Mouse (Mus musculus) hindbrain, postnatal 0 days (tissue): ENCODE data around the gene Arhgef11. TPM values are rescaled to one million over a fixed set of nuclear protein-coding genes. Genes with fewer than 3 reads are reported as not detected.

Experiments
- ATAC-seq: fragments of 200-750 bp; cut with Nextera tagmentation; 2 replicates; pipeline ENCODE4 v1.8.0; 2017; ENCODE audit warnings: mild to moderate bottlenecking, moderate TSS enrichment, moderate library complexity
- DNase-seq: peaks from one replicate; pipeline ENCODE4 v3.0.0-alpha.2; 2015; ENCODE audit warnings: low spot score
- H3K27ac ChIP-seq: fragments of 300-500 bp; sonication (generic); 2 replicates; pipeline ENCODE4 v1.5.1; 2014; ENCODE audit warnings: mild to moderate bottlenecking
- H3K27me3 ChIP-seq: fragments of 300-500 bp; sonication (generic); 2 replicates; pipeline ENCODE4 v1.6.1; 2014; ENCODE audit warnings: low read length, mixed read lengths; ENCODE audit not compliant: insufficient read depth
- H3K36me3 ChIP-seq: fragments of 300-500 bp; sonication (generic); 2 replicates; pipeline ENCODE4 v1.6.1; 2014; ENCODE audit warnings: low read length, mixed read lengths; ENCODE audit not compliant: insufficient read depth
- H3K4me1 ChIP-seq: fragments of 300-500 bp; sonication (generic); 2 replicates; pipeline ENCODE4 v1.6.1; 2014; ENCODE audit warnings: antibody characterized with exemption, low read length, mixed read lengths; ENCODE audit not compliant: insufficient read depth
- H3K4me2 ChIP-seq: fragments of 300-500 bp; sonication (generic); 2 replicates; pipeline ENCODE4 v1.6.1; 2014; ENCODE audit warnings: low read depth, mild to moderate bottlenecking, low read length, moderate library complexity, mixed read lengths
- H3K4me3 ChIP-seq: fragments of 300-500 bp; sonication (generic); 2 replicates; pipeline ENCODE4 v1.5.1; 2014; ENCODE audit warnings: low read length
- H3K9ac ChIP-seq: fragments of 300-500 bp; sonication (generic); replicated peaks from 2 replicates; pipeline ENCODE4 v1.6.1; 2014; ENCODE audit warnings: mild to moderate bottlenecking, low read length, moderate library complexity, mixed read lengths
- H3K9me3 ChIP-seq: fragments of 300-500 bp; sonication (generic); 2 replicates; pipeline ENCODE4 v1.6.1; 2016; ENCODE audit warnings: low read length, mixed read lengths
- CTCF ChIP-seq: IDR thresholded peaks from 2 replicates; pipeline ENCODE4 v1.5.1; 2016; ENCODE audit warnings: antibody characterized with exemption, control low read depth, low read depth
- WGBS: fragments of 180-500 bp; shearing (Covaris S2); extraction: QIAGEN DNeasy Blood & Tissue Kit; methylation state at CpG from one replicate; pipeline ENCODE4 v1.1.7; 2014; 5-methylcytosine and 5-hydroxymethylcytosine counted together
- polyA plus RNA-seq: library from polyadenylated mRNA; unstranded; fragments of >200 nt; fragmentation: Nextera tagmentation; extraction: Ambion mirVana; gene quantifications from 2 replicates; pipeline ENCODE4 v1.2.1, GENCODE M21; 2015
- total RNA-seq: library from RNA; depleted of rRNA; stranded (reverse); fragments of >200 nt; gene quantifications from 2 replicates; pipeline ENCODE4 v1.2.3, GENCODE M21; 2014

Arhgef11 gene
- total and polyA plus RNA-seq, 2 experiments from 2014 or later: 17.4 to 75.5 TPM

DNA sequence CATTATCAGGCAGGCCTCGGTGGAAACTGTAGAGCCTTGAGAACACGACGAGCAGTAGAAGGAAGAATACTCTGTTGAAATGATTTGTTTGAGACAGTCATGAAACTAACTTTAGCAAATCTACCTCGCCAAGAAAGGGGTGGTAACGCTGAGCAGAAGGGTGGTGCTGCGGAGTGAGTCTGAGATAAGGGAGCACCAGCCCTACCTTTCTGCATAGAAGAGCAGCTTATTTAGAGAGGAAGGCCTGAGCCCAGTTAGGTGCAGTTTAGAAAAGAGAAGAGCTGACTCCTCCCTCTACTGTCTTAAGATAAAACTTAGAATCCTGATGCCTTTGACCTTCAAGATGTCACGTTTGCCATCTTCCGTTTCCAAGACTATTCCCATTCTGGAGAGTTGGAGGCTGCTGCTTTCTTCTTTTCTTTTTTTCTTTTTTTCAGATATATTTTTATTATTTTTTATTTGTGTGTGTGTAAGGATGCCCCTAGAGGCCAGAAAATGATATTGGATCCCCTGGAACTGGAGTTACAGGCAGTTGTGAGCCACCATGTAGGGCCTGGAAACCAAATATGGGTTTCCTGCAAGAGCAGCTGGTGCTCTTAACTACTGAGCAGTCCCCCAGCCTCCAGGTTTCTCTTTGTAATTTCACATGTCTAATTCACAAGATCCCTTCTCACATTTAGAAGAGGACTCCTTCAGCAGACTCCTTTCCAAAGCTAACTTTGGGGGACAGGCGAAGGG, 42.5 kb downstream of the Arhgef11 start:
- Histone ChIP-seq H3K36me3 (no peaks in the 10 kb centered on the region), H3K9ac (no peak overlapping the region), H3K4me1 (no peaks in the 10 kb centered on the region), H3K4me3 (no peak overlapping the region), H3K27me3 (no peaks in the 10 kb centered on the region), H3K4me2 (no peak overlapping the region), H3K9me3 (no peaks in the 10 kb centered on the region), H3K27ac (no peak overlapping the region)
- TF ChIP-seq CTCF: peak; percentile 31
- no peak for ATAC-seq
- DNase-seq: peak; percentile 18
- WGBS: 92% methylated on average over 9 of the region's 9 CpGs

DNA sequence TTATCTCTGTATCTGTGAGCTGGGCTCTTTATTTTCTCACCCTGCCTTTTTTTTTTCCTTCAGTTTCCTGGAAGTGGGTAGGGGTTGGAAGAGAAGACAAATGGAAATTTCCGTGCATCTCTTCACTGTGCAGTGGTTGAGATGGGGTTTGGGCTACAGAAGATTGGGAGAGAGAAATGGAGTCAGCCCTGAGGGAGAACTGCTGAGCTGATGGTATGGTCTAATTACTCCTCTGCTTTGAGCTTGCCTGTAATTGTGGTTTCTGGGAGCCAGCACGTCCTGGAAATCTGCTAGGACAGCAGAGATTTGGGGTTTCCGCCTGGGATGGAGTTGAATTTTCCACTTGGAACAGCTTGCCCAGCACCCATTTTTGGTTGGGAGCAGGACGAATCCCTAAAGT, 43.1 kb downstream of the Arhgef11 start:
- WGBS: 83% methylated on average over 4 of the region's 4 CpGs
- no peak for DNase-seq
- H3K9me3 ChIP-seq: no peaks in the 10 kb centered on the region
- no peak overlapping the region for H3K4me3 ChIP-seq
- H3K27ac ChIP-seq: no peak overlapping the region
- no peak overlapping the region for H3K4me2 ChIP-seq
- H3K27me3 ChIP-seq: no peaks in the 10 kb centered on the region
- no peaks in the 10 kb centered on the region for H3K36me3 ChIP-seq
- ATAC-seq: no peak
- H3K4me1 ChIP-seq: no peaks in the 10 kb centered on the region
- TF ChIP-seq CTCF: no peak
- H3K9ac ChIP-seq: no peak overlapping the region

DNA sequence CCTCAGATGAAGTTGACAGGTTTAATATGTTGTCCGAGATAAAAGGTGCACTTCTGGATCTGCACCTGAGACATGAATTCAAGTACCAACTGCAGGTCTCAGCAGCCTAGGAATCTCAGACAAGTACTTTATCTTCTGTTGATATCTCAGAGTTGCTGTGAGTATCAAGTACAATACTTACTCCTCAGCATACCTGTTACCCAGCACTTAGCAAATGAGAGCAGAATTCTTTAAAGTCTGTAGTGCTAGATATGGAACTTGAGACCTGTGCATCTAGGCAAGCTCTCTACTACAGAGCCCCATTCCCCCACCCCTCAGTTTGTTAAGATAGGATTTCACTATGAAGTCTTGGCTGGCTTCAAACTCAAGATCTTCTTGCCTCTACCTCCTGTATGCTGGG, 43.9 kb downstream of the Arhgef11 start:
- Histone ChIP-seq H3K27ac (no peak overlapping the region), H3K36me3 (no peaks in the 10 kb centered on the region), H3K4me2 (no peak overlapping the region), H3K4me1 (no peaks in the 10 kb centered on the region), H3K9ac (no peak overlapping the region), H3K9me3 (no peaks in the 10 kb centered on the region), H3K27me3 (no peaks in the 10 kb centered on the region), H3K4me3 (no peak overlapping the region)
- DNase-seq: no peak
- no peak for ATAC-seq
- no peak for TF ChIP-seq CTCF
- WGBS: 96% methylated on average over 1 of the region's 1 CpGs

DNA sequence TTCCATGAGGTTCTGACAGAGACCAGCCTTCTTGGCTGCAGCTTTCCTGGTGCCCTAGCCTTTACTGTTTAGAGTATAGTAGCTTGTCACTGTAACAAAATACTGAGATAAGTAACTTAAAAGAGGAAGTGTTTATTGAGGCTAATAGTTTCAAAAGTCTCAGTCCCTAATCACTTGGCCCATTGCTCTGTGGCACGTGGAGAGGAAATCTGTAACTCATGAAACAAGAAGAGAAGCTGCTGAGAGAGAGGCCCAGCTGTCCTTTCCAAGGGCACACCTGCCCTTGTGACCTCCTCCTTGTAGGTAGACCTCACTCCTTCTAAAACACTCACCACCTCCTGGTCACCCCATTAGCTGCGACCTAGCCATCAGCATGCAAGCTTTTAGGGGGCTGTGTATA, 101.2 kb downstream of the Arhgef11 start:
- no peak overlapping the region for H3K27ac ChIP-seq
- WGBS: 85% methylated on average over 2 of the region's 2 CpGs
- no peaks in the 10 kb centered on the region for H3K4me1 ChIP-seq
- ATAC-seq (no peak), DNase-seq (no peak)
- no peak overlapping the region for H3K4me2 ChIP-seq
- H3K4me3 ChIP-seq: no peak overlapping the region
- H3K27me3 ChIP-seq: no peaks in the 10 kb centered on the region
- H3K9ac ChIP-seq: no peak overlapping the region
- TF ChIP-seq CTCF: no peak
- peaks cover 64% of the 10 kb centered on the region for H3K36me3 ChIP-seq
- no peaks in the 10 kb centered on the region for H3K9me3 ChIP-seq

DNA sequence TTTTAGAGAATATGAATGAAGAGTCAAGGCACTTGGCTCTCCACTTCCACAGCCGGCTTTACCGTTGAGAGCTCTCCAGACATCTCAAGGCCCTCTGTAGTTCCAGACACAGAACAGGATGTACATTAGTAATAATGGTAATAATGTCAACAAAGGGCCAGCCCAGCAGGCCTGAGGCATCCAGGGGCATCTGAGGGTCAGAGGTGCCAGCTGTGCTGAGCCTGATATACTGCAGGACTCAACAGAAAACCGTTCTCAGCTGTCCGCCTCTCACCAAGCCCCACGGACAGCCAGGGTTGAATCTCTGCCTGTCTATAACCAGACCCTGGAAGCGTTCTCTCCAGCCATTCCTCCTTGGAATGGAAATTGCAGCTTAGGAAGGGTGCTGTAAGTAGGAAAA, 107.2 kb downstream of the Arhgef11 start:
- no peak for DNase-seq
- no peaks in the 10 kb centered on the region for H3K27me3 ChIP-seq
- no peak overlapping the region for H3K4me2 ChIP-seq
- no peak for TF ChIP-seq CTCF
- no peaks in the 10 kb centered on the region for H3K9me3 ChIP-seq
- ATAC-seq: no peak
- H3K4me1 ChIP-seq: no peaks in the 10 kb centered on the region
- no peak overlapping the region for H3K27ac ChIP-seq
- H3K4me3 ChIP-seq: no peak overlapping the region
- WGBS: 79% methylated on average over 6 of the region's 6 CpGs
- H3K36me3 ChIP-seq: peaks cover 77% of the 10 kb centered on the region
- H3K9ac ChIP-seq: no peak overlapping the region

DNA sequence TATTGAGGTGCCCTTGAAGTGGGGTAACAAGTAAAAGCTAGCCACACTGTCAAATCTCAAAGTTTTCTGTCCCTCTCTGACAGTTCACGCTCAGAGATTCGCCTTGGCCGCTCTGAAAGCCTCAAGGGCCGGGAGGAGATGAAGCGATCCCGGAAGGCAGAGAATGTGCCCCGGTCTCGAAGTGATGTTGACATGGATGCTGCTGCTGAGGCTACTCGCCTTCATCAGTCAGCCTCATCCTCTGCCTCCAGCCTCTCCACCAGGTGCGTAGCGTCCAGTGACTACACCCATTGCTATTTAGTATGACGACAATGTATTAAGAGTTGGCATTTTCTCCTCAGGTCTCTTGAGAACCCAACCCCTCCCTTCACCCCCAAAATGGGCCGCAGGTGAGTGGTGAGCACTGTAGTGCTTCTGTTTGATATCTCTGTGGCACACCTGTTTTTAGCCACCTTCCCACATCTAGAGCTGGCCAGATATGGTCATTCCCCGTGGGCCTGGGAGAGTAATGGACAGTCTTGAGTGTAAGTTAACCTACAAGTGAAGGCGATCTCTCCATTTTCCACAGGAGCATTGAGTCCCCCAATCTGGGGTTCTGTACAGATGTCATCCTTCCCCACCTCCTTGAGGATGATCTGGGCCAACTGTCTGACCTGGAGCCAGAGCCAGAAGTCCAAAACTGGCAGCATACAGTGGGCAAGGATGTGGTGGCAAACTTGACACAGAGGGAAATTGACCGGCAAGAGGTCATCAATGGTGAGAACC, 108.2 kb downstream of the Arhgef11 start:
- 99% methylated on average over 16 of the region's 16 CpGs for WGBS
- Histone ChIP-seq H3K36me3 (peaks cover 85% of the 10 kb centered on the region), H3K4me2 (no peak overlapping the region), H3K27ac (no peak overlapping the region), H3K27me3 (no peaks in the 10 kb centered on the region), H3K9me3 (no peaks in the 10 kb centered on the region), H3K4me1 (no peaks in the 10 kb centered on the region), H3K9ac (no peak overlapping the region), H3K4me3 (no peak overlapping the region)
- no peak for DNase-seq
- no peak for ATAC-seq
- TF ChIP-seq CTCF: no peak

DNA sequence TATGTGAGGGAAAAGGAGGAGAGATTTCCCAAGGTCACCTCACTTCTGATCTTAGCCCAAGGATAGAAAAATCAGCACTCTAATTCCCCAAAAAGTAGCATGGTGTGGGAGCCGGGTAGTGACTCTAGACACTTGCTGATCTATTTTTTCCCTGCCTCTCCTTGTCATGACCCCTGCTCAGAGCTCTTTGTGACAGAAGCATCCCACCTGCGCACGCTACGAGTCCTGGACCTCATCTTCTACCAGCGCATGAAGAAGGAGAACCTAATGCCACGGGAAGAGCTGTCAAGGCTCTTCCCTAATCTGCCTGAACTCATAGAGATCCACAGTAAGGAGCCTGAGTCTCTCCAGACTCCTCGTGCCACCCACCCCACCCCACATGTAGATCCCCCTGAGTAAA, 108.8 kb downstream of the Arhgef11 start:
- no peaks in the 10 kb centered on the region for H3K4me1 ChIP-seq
- DNase-seq (no peak), ATAC-seq (no peak)
- no peak overlapping the region for H3K4me2 ChIP-seq
- peaks cover 86% of the 10 kb centered on the region for H3K36me3 ChIP-seq
- no peak overlapping the region for H3K9ac ChIP-seq
- H3K4me3 ChIP-seq: no peak overlapping the region
- H3K27me3 ChIP-seq: no peaks in the 10 kb centered on the region
- TF ChIP-seq CTCF: no peak
- H3K9me3 ChIP-seq: no peaks in the 10 kb centered on the region
- WGBS: 95% methylated on average over 7 of the region's 7 CpGs
- H3K27ac ChIP-seq: no peak overlapping the region
